Mouse (Mus musculus): ENCODE data around the gene Serpinb9b. TPM values are rescaled to one million over a fixed set of nuclear protein-coding genes. Genes with fewer than 3 reads are reported as not detected.

Gene Serpinb9b
- total RNA-seq, 2 experiments from 2014 or later: not detected

Other genes starting within 250 kb of the Serpinb9b start
- under 1 TPM; 0.05 to 0.43 TPM for gene Mylk4, start 243.5 kb upstream of the Serpinb9b start, total RNA-seq (2021)
- 10 to 100 TPM; 60.6 to 61.5 TPM for gene Wrnip1, start 225.4 kb upstream of the Serpinb9b start, total RNA-seq (2021)
- 1 to 10 TPM in 1 of 2 experiments, not detected in 1; 1.1 TPM for gene D930007J09Rik, start 224.6 kb upstream of the Serpinb9b start, total RNA-seq (2021)
- gene Serpinb1a, start 176.2 kb upstream of the Serpinb9b start, total RNA-seq (2021): 1 to 10 TPM; 3.4 to 4.4 TPM
- gene Serpinb1c, start 129.2 kb upstream of the Serpinb9b start, total RNA-seq (2021): under 1 TPM in 1 of 2 experiments, not detected in 1; 0.40 TPM
- 1 to 10 TPM in 1 of 2 experiments, under 1 TPM in 1; 0.67 to 2.1 TPM for gene Serpinb6b, start 62.2 kb upstream of the Serpinb9b start, total RNA-seq (2021)
- gene Serpinb9, start 24.2 kb upstream of the Serpinb9b start, total RNA-seq (2021): 1 to 10 TPM; 5.9 to 6.1 TPM
- under 1 TPM; 0.66 to 0.72 TPM for gene Serpinb1b, start 51.2 kb downstream of the Serpinb9b start, total RNA-seq (2021)
- not detected for gene Serpinb9c, start 132.3 kb downstream of the Serpinb9b start, total RNA-seq (2021)
- not detected for gene Serpinb9d, start 165.5 kb downstream of the Serpinb9b start, total RNA-seq (2021)
- not detected for gene Serpinb9e, start 222.2 kb downstream of the Serpinb9b start, total RNA-seq (2021)